Mouse (Mus musculus) CH12.LX (cell line): ENCODE results near the gene Ubl3. TPM values are rescaled to one million over a fixed set of nuclear protein-coding genes. Genes with fewer than 3 reads are reported as not detected.

Experiments
- DNase-seq: peaks from one replicate; pipeline ENCODE4 v3.0.0-alpha.2; 2013; ENCODE audit errors: extremely low read depth
- H3K27ac ChIP-seq: 2 replicates; pipeline ENCODE4 v1.5.1; 2012; ENCODE audit warnings: low read depth, mild to moderate bottlenecking, control low read depth, moderate library complexity; ENCODE audit not compliant: insufficient read depth
- H3K27me3 ChIP-seq: replicated peaks from 2 replicates; pipeline ENCODE3; 2012; ENCODE audit warnings: inconsistent platforms
- H3K36me3 ChIP-seq, 2 experiments: replicated peaks in 1 of 2; 2 replicates each; pipeline versions ENCODE3 to v1.6.1; 2012; ENCODE audit warnings: inconsistent platforms in 1 of 2, low read length in 1 of 2, mild to moderate bottlenecking in 1 of 2, mixed read lengths in 1 of 2, moderate library complexity in 1 of 2; ENCODE audit not compliant: control insufficient read depth in 1 of 2, insufficient read depth in 1 of 2
- H3K4me1 ChIP-seq, 2 experiments: 2 replicates each; pipeline ENCODE4 v1.6.1; 2012; ENCODE audit warnings: inconsistent platforms in 1 of 2, moderate library complexity in 1 of 2; ENCODE audit not compliant: insufficient read depth in 2 of 2, control insufficient read depth in 1 of 2
- H3K4me2 ChIP-seq: 2 replicates; pipeline ENCODE4 v1.6.1; 2012; ENCODE audit warnings: low read depth, mild to moderate bottlenecking, control low read depth; ENCODE audit not compliant: poor library complexity, insufficient read depth, severe bottlenecking
- H3K4me3 ChIP-seq, 3 experiments: fragments of 150-350 bp in 1 of 3; sonication (generic) in 1 of 3; replicated peaks in 1 of 3; 2 replicates each; pipeline versions ENCODE3 to v1.5.1; 2011 to 2012; ENCODE audit warnings: low read depth in 2 of 3, low read length in 2 of 3, mild to moderate bottlenecking in 2 of 3, moderate library complexity in 2 of 3, control low read depth in 1 of 3, improper control_type of control experiment in 1 of 3, inconsistent platforms in 1 of 3, mixed read lengths in 1 of 3; ENCODE audit not compliant: poor library complexity in 1 of 3
- H3K79me2 ChIP-seq: replicated peaks from 2 replicates; pipeline ENCODE4 v1.6.1; 2012; ENCODE audit warnings: mild to moderate bottlenecking, moderate library complexity; ENCODE audit not compliant: control insufficient read depth, poor library complexity, insufficient read depth, severe bottlenecking; ENCODE audit errors: extremely low read depth
- H3K9ac ChIP-seq: 2 replicates; pipeline ENCODE4 v1.6.1; 2012; ENCODE audit warnings: low read depth, mild to moderate bottlenecking, control low read depth, moderate library complexity; ENCODE audit not compliant: insufficient read depth
- H3K9me3 ChIP-seq: replicated peaks from 2 replicates; pipeline ENCODE3; 2012; ENCODE audit warnings: low read length, inconsistent platforms, mixed read lengths
- BHLHE40 ChIP-seq: IDR thresholded peaks from 2 replicates; pipeline ENCODE4 v1.6.1; 2011; ENCODE audit warnings: mild to moderate bottlenecking, low read depth, low read length, improper control_type of control experiment
- CHD2 ChIP-seq: IDR thresholded peaks from 2 replicates; pipeline ENCODE4 v1.6.1; 2011; ENCODE audit warnings: low read length, improper control_type of control experiment
- E2F4 ChIP-seq: IDR thresholded peaks from 2 replicates; pipeline ENCODE4 v1.6.1; 2011; ENCODE audit warnings: low read depth, low read length, improper control_type of control experiment; ENCODE audit not compliant: insufficient replicate concordance
- EP300 ChIP-seq: IDR thresholded peaks from 2 replicates; pipeline ENCODE4 v1.6.1; 2011; ENCODE audit warnings: low read length, improper control_type of control experiment
- ETS1 ChIP-seq: conservative IDR thresholded peaks from 2 replicates; pipeline ENCODE4 v1.6.1; 2012; ENCODE audit warnings: low read depth, mild to moderate bottlenecking, inconsistent platforms, low read length, improper control_type of control experiment, moderate library complexity
- GABPA ChIP-seq: IDR thresholded peaks from 2 replicates; pipeline ENCODE4 v1.6.1; 2012; ENCODE audit warnings: low read depth, low read length, improper control_type of control experiment, inconsistent platforms; ENCODE audit not compliant: insufficient replicate concordance
- KAT2A ChIP-seq: IDR thresholded peaks from 2 replicates; pipeline ENCODE4 v1.6.1; 2012; ENCODE audit warnings: low read length, improper control_type of control experiment, inconsistent platforms; ENCODE audit not compliant: insufficient replicate concordance
- MAFK ChIP-seq: IDR thresholded peaks from 2 replicates; pipeline ENCODE4 v1.6.1; 2011; ENCODE audit warnings: low read length, improper control_type of control experiment; ENCODE audit not compliant: insufficient replicate concordance
- MAX ChIP-seq: IDR thresholded peaks from 2 replicates; pipeline ENCODE4 v1.6.1; 2011; ENCODE audit warnings: low read length, improper control_type of control experiment
- MAZ ChIP-seq: IDR thresholded peaks from 2 replicates; pipeline ENCODE4 v1.6.1; 2012; ENCODE audit warnings: low read depth, mild to moderate bottlenecking, inconsistent platforms, low read length, improper control_type of control experiment, moderate library complexity
- MXI1 ChIP-seq: IDR thresholded peaks from 2 replicates; pipeline ENCODE4 v1.6.1; 2011; ENCODE audit warnings: mild to moderate bottlenecking, low read depth, low read length, improper control_type of control experiment
- NELFE ChIP-seq: IDR thresholded peaks from 2 replicates; pipeline ENCODE4 v1.6.1; 2011; ENCODE audit warnings: low read depth, low read length, improper control_type of control experiment
- NRF1 ChIP-seq: IDR thresholded peaks from 2 replicates; pipeline ENCODE4 v1.6.1; 2014; ENCODE audit warnings: low read depth, mild to moderate bottlenecking, inconsistent platforms, low read length, improper control_type of control experiment, moderate library complexity
- POLR2A ChIP-seq: IDR thresholded peaks from 2 replicates; pipeline ENCODE4 v1.6.1; 2011; ENCODE audit warnings: low read depth, mild to moderate bottlenecking, improper control_type of control experiment, low read length
- RCOR1 ChIP-seq: conservative IDR thresholded peaks from 2 replicates; pipeline ENCODE4 v1.6.1; 2012; ENCODE audit warnings: low read depth, mild to moderate bottlenecking, inconsistent platforms, low read length, improper control_type of control experiment
- SMC3 ChIP-seq: IDR thresholded peaks from 2 replicates; pipeline ENCODE4 v1.6.1; 2011; ENCODE audit warnings: low read depth, low read length, improper control_type of control experiment
- TBP ChIP-seq: conservative IDR thresholded peaks from 2 replicates; pipeline ENCODE4 v1.6.1; 2011; ENCODE audit warnings: low read depth, low read length, improper control_type of control experiment
- TCF12 ChIP-seq: IDR thresholded peaks from 2 replicates; pipeline ENCODE4 v1.6.1; 2014; ENCODE audit warnings: low read depth, mild to moderate bottlenecking, inconsistent platforms, low read length, improper control_type of control experiment
- UBTF ChIP-seq: IDR thresholded peaks from 2 replicates; pipeline ENCODE4 v1.6.1; 2012; ENCODE audit warnings: low read depth, mild to moderate bottlenecking, inconsistent platforms, low read length, improper control_type of control experiment, moderate library complexity
- USF2 ChIP-seq: conservative IDR thresholded peaks from 2 replicates; pipeline ENCODE4 v1.6.1; 2011; ENCODE audit warnings: low read depth, low read length, improper control_type of control experiment
- ZC3H11A ChIP-seq: IDR thresholded peaks from 2 replicates; pipeline ENCODE4 v1.6.1; 2012; ENCODE audit warnings: low read depth, mild to moderate bottlenecking, inconsistent platforms, low read length, improper control_type of control experiment
- ZKSCAN1 ChIP-seq: IDR thresholded peaks from 2 replicates; pipeline ENCODE4 v1.6.1; 2012; ENCODE audit warnings: low read depth, inconsistent platforms, low read length, improper control_type of control experiment, borderline replicate concordance
- ZNF384 ChIP-seq: IDR thresholded peaks from 2 replicates; pipeline ENCODE4 v1.6.1; 2012; ENCODE audit warnings: low read depth, low read length, improper control_type of control experiment, inconsistent platforms
- dilution Hi-C: fragments of 300-500 bp; cut with MboI; formaldehyde crosslinking; loops from 2 replicates; pipeline ENCODE4 v1.14.3; 2020; ENCODE audit warnings: low sequenced_read_pairs; ENCODE audit not compliant: extremely low pct_unique_long_range_greater_than_20kb, extremely low pct_ligation_motif_present
- in situ Hi-C: fragments of 300-500 bp; cut with MboI; formaldehyde crosslinking; loops from 3 replicates; pipeline ENCODE4 v1.14.3; 2019; ENCODE audit warnings: low sequenced_read_pairs, low pct_ligation_motif_present, low pct_unique_long_range_greater_than_20kb, mixed read lengths
- polyA plus RNA-seq: library from polyadenylated mRNA; unstranded; fragments of >175 nt; gene quantifications from 2 replicates; pipeline ENCODE4 v1.2.1, GENCODE M21; 2012; ENCODE audit warnings: low read depth; ENCODE audit not compliant: insufficient read length
- total RNA-seq, 2 experiments: library from RNA; depleted of rRNA; stranded (reverse); fragments of 300-350 nt in 1 of 2; fragments of >200 nt in 1 of 2; gene quantifications; 2 replicates each; pipeline ENCODE4 v1.2.3; 2012 to 2014

Gene Ubl3
- total and polyA plus RNA-seq, 3 experiments = 46.9 to 83.3 (median 81.8) TPM

DNA sequence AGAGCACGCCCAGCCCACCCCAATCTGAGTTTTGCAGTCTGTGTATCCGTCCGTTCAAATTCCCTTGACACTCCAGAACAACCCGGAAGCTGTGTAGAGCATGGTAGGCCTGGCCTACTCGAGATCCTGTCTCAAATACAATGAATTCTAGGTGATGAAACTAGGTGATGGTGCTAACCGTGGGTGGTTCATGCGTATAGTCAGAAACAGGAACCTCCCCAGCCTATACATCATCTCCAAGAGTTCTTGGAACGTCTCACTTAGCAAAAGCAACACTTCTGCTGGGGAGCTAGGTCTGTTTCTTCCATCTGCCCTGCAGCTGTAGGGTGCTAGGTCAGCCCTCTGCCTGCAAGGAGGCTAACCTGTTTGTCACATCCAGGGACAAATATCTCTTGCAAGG is 52.1 kb downstream of the Ubl3 start:
- DNase-seq = no peak
- Histone ChIP-seq H3K4me3 (no peak overlapping the region), H3K9me3 (peaks cover 5% of the 10 kb centered on the region), H3K4me1 (peaks cover 0 to under 1% of the 10 kb centered on the region in 2 experiments; a peak in 1 of 4 replicates), H3K27ac (no peak overlapping the region), H3K4me2 (no peak overlapping the region)
- TF ChIP-seq E2F4 (no peak), CHD2 (no peak), BHLHE40 (no peak), NRF1 (no peak), ZNF384 (no peak), MAFK (no peak), EP300 (no peak), ETS1 (no peak), MAX (no peak), SMC3 (no peak), ZC3H11A (no peak), TCF12 (no peak)
- TF ChIP-seq, all 38 proteins: peak for 0
- Histone ChIP-seq H3K27me3 (no peaks in the 10 kb centered on the region), H3K79me2 (no peaks in the 10 kb centered on the region), H3K9ac (no peak overlapping the region), H3K36me3 (peaks cover 4 to 24% of the 10 kb centered on the region in 2 experiments)
- dilution Hi-C loops (no loop called here), in situ Hi-C loops (no loop called here)

DNA sequence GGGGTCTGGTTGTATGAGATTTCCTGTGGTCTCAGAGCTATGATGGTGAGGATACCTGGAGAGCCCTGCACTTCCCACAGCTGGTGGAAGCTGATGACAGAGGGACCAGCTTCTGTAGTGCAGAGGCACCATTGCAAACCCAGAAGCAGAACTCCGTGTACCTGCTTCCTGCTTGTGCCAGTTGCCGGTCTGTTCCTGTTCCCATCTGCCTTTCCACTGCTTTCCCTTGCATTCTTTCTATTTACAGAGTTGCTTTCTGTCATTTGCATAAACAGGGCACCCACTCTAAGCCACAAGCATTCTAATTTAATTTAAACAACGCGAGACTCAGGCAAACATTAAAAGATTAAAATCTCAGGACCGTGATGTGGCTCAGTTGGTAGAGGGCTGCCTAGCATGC is 53.0 kb downstream of the Ubl3 start:
- H3K36me3 ChIP-seq = peaks cover 0 to 17% of the 10 kb centered on the region in 2 experiments

DNA sequence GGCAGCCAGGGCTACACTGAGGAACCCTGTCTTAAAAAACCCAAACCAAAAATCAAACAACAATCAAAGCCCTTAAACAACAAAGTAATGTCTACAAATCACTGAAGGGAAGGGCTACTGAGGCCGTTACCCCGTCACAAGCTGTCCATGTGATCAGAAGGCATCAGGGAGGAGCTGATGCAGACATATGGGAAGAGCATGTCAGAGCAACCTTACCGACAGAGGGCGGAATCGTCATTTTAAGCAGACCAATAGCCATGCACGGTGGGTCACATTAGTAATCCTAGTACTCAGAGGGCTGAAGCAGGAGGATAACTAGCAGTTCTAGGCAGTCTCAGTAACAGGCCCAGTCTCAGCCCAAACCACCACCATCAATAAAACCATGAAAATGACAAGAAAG is 56.6 kb downstream of the Ubl3 start:
- peaks cover 5% of the 10 kb centered on the region for H3K9me3 ChIP-seq
- no peak overlapping the region for H3K4me2 ChIP-seq
- H3K4me1 ChIP-seq = peaks cover 0 to 15% of the 10 kb centered on the region in 2 experiments; a peak in 2 of 4 replicates
- TF ChIP-seq GABPA (no peak), NELFE (no peak), UBTF (no peak), POLR2A (no peak), MAFK (no peak), ZKSCAN1 (no peak), KAT2A (no peak), CHD2 (no peak), NRF1 (no peak), TCF12 (no peak), MAZ (no peak), USF2 (no peak), RCOR1 (no peak), TBP (no peak), MXI1 (no peak)
- dilution Hi-C loops = no loop called here
- H3K36me3 ChIP-seq = no peaks in the 10 kb centered on the region
- H3K27ac ChIP-seq = no peak overlapping the region
- H3K27me3 ChIP-seq = no peaks in the 10 kb centered on the region
- DNase-seq = no peak
- no peak overlapping the region for H3K9ac ChIP-seq
- no peaks in the 10 kb centered on the region for H3K79me2 ChIP-seq
- H3K4me3 ChIP-seq = no peak overlapping the region
- in situ Hi-C loops = no loop called here

More for the DNA sequence above, 53.0 kb downstream of the Ubl3 start:
- H3K27ac ChIP-seq = no peak overlapping the region
- TF ChIP-seq NRF1 = no peak
- H3K27me3 ChIP-seq = no peaks in the 10 kb centered on the region
- H3K4me2 ChIP-seq = no peak overlapping the region
- H3K4me3 ChIP-seq = no peak overlapping the region
- no peaks in the 10 kb centered on the region for H3K79me2 ChIP-seq
- H3K9me3 ChIP-seq = peaks cover 5% of the 10 kb centered on the region
- in situ Hi-C loops (no loop called here), dilution Hi-C loops (no loop called here)
- DNase-seq = no peak
- peaks cover 0 to 6% of the 10 kb centered on the region in 2 experiments; a peak in 1 of 4 replicates for H3K4me1 ChIP-seq
- no peak overlapping the region for H3K9ac ChIP-seq
